Mouse (Mus musculus) left cerebral cortex, adult 18-20 months (tissue): ENCODE results near the gene Lsm10. TPM values are rescaled to one million over a fixed set of nuclear protein-coding genes. Genes with fewer than 3 reads are reported as not detected.
"Not testable (repeated sequence)": the region's sequence is repeated elsewhere in the genome, so short reads cannot be mapped to it uniquely, and the experiment has no call there.

Experiments used
- DNase-seq, 2 experiments: peaks; one replicate each; pipeline ENCODE4 v3.0.0; 2021 to 2022; ENCODE audit warnings: low spot score in 2 of 2, mixed read lengths in 1 of 2
- total RNA-seq, 2 experiments: library from RNA; stranded (reverse); gene quantifications; 2 replicates each; pipeline ENCODE4 v1.2.3; 2021

Lsm10 gene
- total RNA-seq, 2 experiments from 2014 or later = 12.2 to 17.6 TPM

GRCm38 (mm10) chr4:126095622-126096430 is 597 bp upstream of the Lsm10 start:
- DNase-seq = not testable (repeated sequence)

- DNase-seq = no peak
Measured at GRCm38 (mm10) chr4:126097711-126098253, 1.4 kb downstream of the Lsm10 start.

GRCm38 (mm10) chr4:126099365-126099764 is 2.9 kb downstream of the Lsm10 start:
- no peak for DNase-seq

- DNase-seq = no peak
Measured at GRCm38 (mm10) chr4:126100764-126101163, 4.3 kb downstream of the Lsm10 start.

- DNase-seq = peak; percentile 40 to 44
Measured at GRCm38 (mm10) chr4:126102061-126102841, 5.8 kb downstream of the Lsm10 start.

GRCm38 (mm10) chr4:126103057-126103581 is 6.7 kb downstream of the Lsm10 start:
- DNase-seq = peak; percentile 84 to 85

GRCm38 (mm10) chr4:126103590-126104068 is 7.2 kb downstream of the Lsm10 start, which contains the start of gene Stk40:
Gene Stk40 (plus strand): TSS chr4:126103957.
- peak; percentile 90 to 95 for DNase-seq

- DNase-seq = peak; percentile 33 to 44
Measured at GRCm38 (mm10) chr4:126104261-126105075, 8.0 kb downstream of the Lsm10 start.

- DNase-seq = no peak
Measured at GRCm38 (mm10) chr4:126105131-126105783, 8.8 kb downstream of the Lsm10 start.

- no peak for DNase-seq
Measured at GRCm38 (mm10) chr4:126108061-126108740, 11.8 kb downstream of the Lsm10 start.

GRCm38 (mm10) chr4:126109613-126110373 is 13.4 kb downstream of the Lsm10 start:
- DNase-seq = no peak

GRCm38 (mm10) chr4:126110374-126111152 is 14.1 kb downstream of the Lsm10 start:
- peak; percentile 77 to 78 for DNase-seq

GRCm38 (mm10) chr4:126111153-126111549 is 14.7 kb downstream of the Lsm10 start:
- DNase-seq = no peak

- DNase-seq = no peak
Measured at GRCm38 (mm10) chr4:126113243-126113642, 16.8 kb downstream of the Lsm10 start.

- peak in 1 of 2 experiments; percentile 51 for DNase-seq
Measured at GRCm38 (mm10) chr4:126113943-126114342, 17.5 kb downstream of the Lsm10 start.

GRCm38 (mm10) chr4:126115411-126115810 is 19.0 kb downstream of the Lsm10 start:
- no peak for DNase-seq

- DNase-seq = no peak
Measured at GRCm38 (mm10) chr4:126115871-126116521, 19.6 kb downstream of the Lsm10 start.
